Mouse (Mus musculus): ENCODE measurements around the gene Egfl7.

- TF ChIP-seq CTCF (IDR thresholded peaks at IDR 0.05; ENCODE audit: insufficient read depth, low read length) (no peak), POLR2A (IDR thresholded peaks at IDR 0.05; ENCODE audit: borderline replicate concordance, extremely low read depth, low read depth, low read length) (no peak)
Measured at GRCm38 (mm10) chr2:26541258-26541910, 38.4 kb upstream of the Egfl7 start.

Data from lung, adult 2 months (tissue).